Mouse (Mus musculus): ENCODE results near the gene Sptb. TPM values are rescaled to one million over a fixed set of nuclear protein-coding genes. Genes with fewer than 3 reads are reported as not detected.

Gene Sptb
- polyA plus RNA-seq, 1 experiment, result 29.1 TPM

DNA sequence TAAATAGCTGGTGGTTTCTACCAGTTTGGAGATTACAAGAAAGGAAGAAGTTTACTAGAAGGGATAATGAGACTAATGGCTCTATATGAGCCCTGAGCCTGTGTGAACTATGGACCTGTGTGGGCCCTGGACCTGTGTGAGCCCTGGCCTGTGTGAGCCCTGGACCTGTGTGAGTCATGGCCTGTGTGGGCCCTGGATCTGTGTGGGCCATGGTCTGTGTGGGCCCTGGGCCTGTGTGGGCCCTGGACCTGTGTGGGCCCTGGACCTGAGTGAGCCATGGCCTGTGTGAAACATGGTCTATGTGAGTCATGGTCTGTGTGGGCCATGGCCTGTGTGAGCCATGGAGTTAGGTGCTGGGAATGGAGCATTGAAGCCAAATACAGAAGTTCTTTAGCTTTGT is 28.4 kb downstream of the Sptb start:
- H3K4me3 ChIP-seq (ENCODE audit: insufficient read depth, low read depth, low read length), result no peak overlapping the region
- no peak overlapping the region for H3K27ac ChIP-seq (ENCODE audit: insufficient read depth, low read depth, low read length)
- no peak for TF ChIP-seq CTCF (IDR thresholded peaks at IDR 0.05; ENCODE audit: insufficient read depth, low read depth, low read length)
- no peak for TF ChIP-seq POLR2A (IDR thresholded peaks at IDR 0.05; ENCODE audit: insufficient read depth, low read depth, low read length)
- peaks cover 13% of the 10 kb centered on the region for H3K4me1 ChIP-seq (ENCODE audit: control insufficient read depth, insufficient read depth, low read length)

DNA sequence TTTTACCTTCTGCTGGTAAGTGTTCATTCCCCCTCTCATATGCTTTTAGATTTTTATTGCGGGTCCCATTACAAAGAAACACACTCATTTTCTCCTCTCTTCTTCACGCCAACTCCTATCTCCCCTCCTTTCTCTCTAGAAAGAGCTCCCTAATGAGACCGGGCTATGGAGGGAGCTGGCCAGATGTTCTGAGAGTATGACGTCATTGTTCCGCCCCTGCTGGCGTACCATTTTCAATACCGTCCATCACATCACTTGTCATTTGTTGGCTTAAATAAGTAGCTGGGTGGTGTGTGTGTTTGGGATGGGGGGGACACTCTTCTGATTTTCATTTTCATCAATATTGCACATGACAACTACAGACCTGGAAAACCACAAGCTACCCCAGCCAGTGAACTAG is 33.3 kb downstream of the Sptb start:
- TF ChIP-seq POLR2A (IDR thresholded peaks at IDR 0.05; ENCODE audit: insufficient read depth, low read depth, low read length) (no peak), CTCF (IDR thresholded peaks at IDR 0.05; ENCODE audit: insufficient read depth, low read depth, low read length) (no peak)
- Histone ChIP-seq H3K4me1 (ENCODE audit: control insufficient read depth, insufficient read depth, low read length) (peaks cover 12% of the 10 kb centered on the region), H3K4me3 (ENCODE audit: insufficient read depth, low read depth, low read length) (no peak overlapping the region), H3K27ac (ENCODE audit: insufficient read depth, low read depth, low read length) (peak overlapping the region; percentile 89; the same call in 1 of the 2 replicates)
- 26% methylated on average over 7 of the region's 7 CpGs for WGBS

DNA sequence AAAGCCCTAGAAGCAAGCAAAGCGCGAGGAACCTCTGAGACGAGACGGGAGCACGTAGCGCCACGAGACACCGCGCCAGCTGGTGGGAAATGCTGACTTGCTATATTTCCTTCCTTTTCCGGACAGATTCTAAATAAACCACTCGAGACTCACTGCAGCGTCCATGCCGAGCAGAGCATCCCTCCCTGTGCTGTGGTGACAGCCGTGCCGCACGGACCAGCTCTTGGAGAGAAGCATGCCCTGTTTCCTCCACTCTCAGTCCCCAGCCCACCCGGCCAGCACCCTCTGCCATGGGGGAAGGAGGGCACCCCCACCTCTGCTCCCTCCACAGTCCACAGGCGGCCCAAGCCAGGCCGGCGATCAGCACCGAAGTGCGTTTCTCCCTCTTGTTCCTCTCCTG is 33.9 kb downstream of the Sptb start:
- WGBS, result 70% methylated on average over 22 of the region's 22 CpGs
- TF ChIP-seq CTCF (IDR thresholded peaks at IDR 0.05; ENCODE audit: insufficient read depth, low read depth, low read length), result no peak
- Histone ChIP-seq H3K27ac (ENCODE audit: insufficient read depth, low read depth, low read length) (peak overlapping the region; percentile 89), H3K4me1 (ENCODE audit: control insufficient read depth, insufficient read depth, low read length) (peaks cover 12% of the 10 kb centered on the region), H3K4me3 (ENCODE audit: insufficient read depth, low read depth, low read length) (peak overlapping the region; percentile 25)

DNA sequence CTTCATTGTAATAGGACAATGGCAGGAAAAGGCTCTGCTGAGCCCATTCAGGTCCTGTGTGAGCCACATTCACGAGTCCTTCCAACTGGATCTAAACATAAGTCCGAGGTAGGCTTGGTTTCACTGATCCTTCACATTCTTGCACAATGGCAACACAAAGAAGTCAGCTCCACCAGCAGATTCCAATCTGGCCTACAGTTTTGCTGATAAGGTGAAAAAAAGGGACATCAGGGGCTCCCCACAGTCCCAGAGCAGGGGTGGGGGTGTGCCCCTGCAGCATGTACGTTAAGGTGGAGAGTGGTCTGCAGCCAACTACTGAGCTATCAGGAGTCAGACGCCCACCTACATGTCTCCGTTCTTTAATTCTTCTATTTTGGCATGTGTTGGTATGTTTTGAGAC is 35.0 kb downstream of the Sptb start:
- H3K4me3 ChIP-seq (ENCODE audit: insufficient read depth, low read depth, low read length), result no peak overlapping the region

DNA sequence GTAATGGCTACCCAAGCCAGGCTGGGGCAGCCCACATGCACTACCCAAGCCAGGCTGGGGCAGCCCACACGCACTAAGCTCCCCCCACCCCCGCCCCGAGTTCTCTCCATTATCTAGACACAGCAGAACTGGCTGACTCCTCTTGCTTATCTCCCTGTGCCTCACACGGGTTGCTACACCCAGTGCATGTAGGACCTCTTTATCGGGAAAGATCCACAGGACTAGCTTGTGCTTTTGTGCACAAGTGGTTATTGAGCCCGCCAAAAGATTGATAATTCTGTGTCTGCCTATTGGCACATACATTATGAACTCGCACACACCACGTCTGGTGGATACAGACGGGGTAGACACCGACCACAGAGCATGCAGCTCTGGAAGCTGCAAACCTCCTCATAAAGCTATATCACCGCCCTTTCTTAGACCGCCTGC is 36.5 kb downstream of the Sptb start:
- Histone ChIP-seq H3K4me1 (ENCODE audit: control insufficient read depth, insufficient read depth, low read length) (peaks cover 14% of the 10 kb centered on the region), H3K4me3 (ENCODE audit: insufficient read depth, low read depth, low read length) (no peak overlapping the region), H3K27ac (ENCODE audit: insufficient read depth, low read depth, low read length) (no peak overlapping the region)
- 88% methylated on average over 12 of the region's 12 CpGs for WGBS
- no peak for TF ChIP-seq POLR2A (IDR thresholded peaks at IDR 0.05; ENCODE audit: insufficient read depth, low read depth, low read length)
- TF ChIP-seq CTCF (IDR thresholded peaks at IDR 0.05; ENCODE audit: insufficient read depth, low read depth, low read length), result no peak

More for the DNA sequence above, 35.0 kb downstream of the Sptb start:
- WGBS, result 74% methylated on average over 5 of the region's 5 CpGs
- TF ChIP-seq CTCF (IDR thresholded peaks at IDR 0.05; ENCODE audit: insufficient read depth, low read depth, low read length), result no peak
- TF ChIP-seq POLR2A (IDR thresholded peaks at IDR 0.05; ENCODE audit: insufficient read depth, low read depth, low read length), result no peak
- Histone ChIP-seq H3K27ac (ENCODE audit: insufficient read depth, low read depth, low read length) (no peak overlapping the region), H3K4me1 (ENCODE audit: control insufficient read depth, insufficient read depth, low read length) (peaks cover 9% of the 10 kb centered on the region)

DNA sequence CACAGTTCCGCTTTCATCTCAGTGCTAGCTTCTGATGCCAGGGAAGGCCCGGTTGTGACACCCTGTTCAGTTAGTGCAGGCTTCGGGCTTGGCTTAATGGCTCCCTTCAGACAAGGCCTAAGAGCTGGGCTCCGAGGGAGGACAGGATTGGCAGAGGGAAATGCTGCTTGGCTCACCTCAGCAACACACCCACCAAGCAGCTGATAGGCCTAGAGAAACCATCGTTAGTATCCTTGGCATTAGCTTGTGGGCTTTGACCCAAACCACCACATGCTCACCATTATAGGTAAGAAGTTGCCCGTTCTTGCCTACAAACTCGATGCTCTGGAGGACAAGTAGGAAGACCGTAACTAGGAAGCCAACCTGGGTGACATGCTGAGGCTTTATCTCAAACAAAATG is 38.3 kb downstream of the Sptb start:
- 74% methylated on average over 8 of the region's 8 CpGs for WGBS
- TF ChIP-seq POLR2A (IDR thresholded peaks at IDR 0.05; ENCODE audit: insufficient read depth, low read depth, low read length), result no peak
- TF ChIP-seq CTCF (IDR thresholded peaks at IDR 0.05; ENCODE audit: insufficient read depth, low read depth, low read length), result no peak
- no peak overlapping the region for H3K4me3 ChIP-seq (ENCODE audit: insufficient read depth, low read depth, low read length)
- peaks cover 16% of the 10 kb centered on the region for H3K4me1 ChIP-seq (ENCODE audit: control insufficient read depth, insufficient read depth, low read length)
- no peak overlapping the region for H3K27ac ChIP-seq (ENCODE audit: insufficient read depth, low read depth, low read length)

DNA sequence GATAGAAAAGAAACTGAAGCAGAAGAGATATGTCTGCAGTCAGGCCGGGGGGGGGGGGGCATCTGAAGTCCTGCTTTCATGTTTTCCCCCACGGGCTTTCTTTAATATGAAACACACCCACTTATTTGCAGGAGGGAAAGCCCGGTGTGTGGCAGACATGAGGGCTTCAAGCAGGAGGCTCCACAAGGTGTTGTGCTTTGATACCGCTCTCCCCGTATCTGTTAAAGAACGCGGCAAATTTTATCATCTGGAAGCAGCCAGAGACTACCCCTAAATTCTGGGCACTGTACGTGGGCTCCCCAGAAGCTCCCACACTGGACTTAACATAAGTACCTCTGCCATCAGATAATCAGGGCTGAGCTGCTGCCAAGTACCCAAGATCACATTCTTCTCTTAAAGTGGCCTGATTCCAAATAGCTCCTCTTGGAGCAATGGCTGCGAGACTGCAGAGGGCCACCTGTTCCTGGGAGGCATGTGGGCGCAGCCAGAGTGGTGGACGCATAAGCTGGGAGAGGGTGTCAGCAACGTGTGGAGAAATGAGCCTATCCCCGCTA is 39.7 kb downstream of the Sptb start:
- Histone ChIP-seq H3K4me3 (ENCODE audit: insufficient read depth, low read depth, low read length) (no peak overlapping the region), H3K27ac (ENCODE audit: insufficient read depth, low read depth, low read length) (no peak overlapping the region), H3K4me1 (ENCODE audit: control insufficient read depth, insufficient read depth, low read length) (peaks cover 9% of the 10 kb centered on the region)
- WGBS, result 81% methylated on average over 13 of the region's 13 CpGs
- TF ChIP-seq POLR2A (IDR thresholded peaks at IDR 0.05; ENCODE audit: insufficient read depth, low read depth, low read length) (no peak), CTCF (IDR thresholded peaks at IDR 0.05; ENCODE audit: insufficient read depth, low read depth, low read length) (no peak)

DNA sequence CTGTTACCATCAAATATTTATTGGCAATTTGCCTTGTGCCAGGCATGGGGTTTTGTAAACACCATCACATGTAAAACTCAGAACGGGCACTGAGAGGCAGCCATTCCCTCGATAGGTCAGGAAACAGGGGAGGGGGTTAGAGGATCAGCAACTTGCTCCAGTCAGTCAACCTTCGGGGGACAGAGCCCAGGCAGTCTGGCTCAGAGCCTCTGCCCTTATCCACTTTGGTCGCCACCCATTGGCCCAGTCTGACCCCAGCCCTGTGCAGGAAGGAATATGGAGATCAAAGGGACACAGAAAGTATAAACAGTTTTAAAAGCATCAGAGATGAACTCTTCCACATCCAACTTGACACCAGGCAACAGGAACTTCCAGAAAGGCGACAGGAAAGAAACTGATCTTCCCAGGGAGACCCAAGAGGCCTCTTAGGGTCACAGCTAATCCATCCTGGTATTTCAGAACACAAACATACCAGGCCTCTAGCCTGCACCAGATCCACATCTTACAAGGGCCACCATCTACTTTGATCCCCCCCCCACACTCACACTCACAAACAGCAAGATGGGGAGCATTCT is 40.3 kb downstream of the Sptb start:
- WGBS, result 81% methylated on average over 5 of the region's 5 CpGs
- TF ChIP-seq CTCF (IDR thresholded peaks at IDR 0.05; ENCODE audit: insufficient read depth, low read depth, low read length), result no peak
- TF ChIP-seq POLR2A (IDR thresholded peaks at IDR 0.05; ENCODE audit: insufficient read depth, low read depth, low read length), result no peak
- H3K27ac ChIP-seq (ENCODE audit: insufficient read depth, low read depth, low read length), result no peak overlapping the region
- H3K4me1 ChIP-seq (ENCODE audit: control insufficient read depth, insufficient read depth, low read length), result peaks cover 9% of the 10 kb centered on the region
- H3K4me3 ChIP-seq (ENCODE audit: insufficient read depth, low read depth, low read length), result no peak overlapping the region

DNA sequence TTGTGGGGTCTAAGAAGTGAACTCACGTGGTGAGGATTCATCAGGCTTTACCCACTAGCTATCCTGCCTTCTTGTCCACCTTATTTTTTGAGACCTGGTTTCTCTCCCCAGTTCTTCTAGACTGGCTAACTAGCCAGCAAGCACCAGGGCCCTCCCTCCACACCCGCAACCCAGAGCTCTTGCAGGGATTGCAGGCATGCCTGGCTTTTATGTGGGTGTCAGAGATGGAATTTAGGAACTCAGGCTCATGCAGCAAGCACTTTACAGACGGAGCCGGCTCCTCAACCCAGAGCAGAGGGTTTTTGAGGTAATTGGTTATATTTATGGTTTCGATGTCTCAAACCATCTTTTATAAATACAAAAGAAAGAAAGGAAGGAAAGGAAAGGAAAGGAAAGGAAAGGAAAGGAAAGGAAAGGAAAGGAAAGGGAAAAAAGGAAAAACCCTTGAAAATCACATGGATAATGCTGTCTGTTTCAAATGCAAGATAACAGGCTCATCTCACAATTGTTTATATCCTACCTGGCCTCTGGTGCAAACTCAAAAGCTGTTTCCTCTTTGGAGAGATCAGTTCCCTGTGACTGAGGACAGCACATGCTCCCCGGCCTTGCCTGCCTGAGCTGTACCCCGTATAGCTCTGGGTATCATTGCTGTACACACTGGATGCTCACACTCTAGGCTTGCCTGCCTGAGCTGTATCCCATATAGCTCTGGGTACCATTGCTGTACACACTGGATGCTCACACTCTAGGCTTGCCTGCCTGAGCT is 41.5 kb downstream of the Sptb start:
- H3K27ac ChIP-seq (ENCODE audit: insufficient read depth, low read depth, low read length), result no peak overlapping the region
- no peak for TF ChIP-seq CTCF (IDR thresholded peaks at IDR 0.05; ENCODE audit: insufficient read depth, low read depth, low read length)
- no peak for TF ChIP-seq POLR2A (IDR thresholded peaks at IDR 0.05; ENCODE audit: insufficient read depth, low read depth, low read length)
- WGBS, result 69% methylated on average over 7 of the region's 7 CpGs
- no peak overlapping the region for H3K4me3 ChIP-seq (ENCODE audit: insufficient read depth, low read depth, low read length)
- peaks cover 9% of the 10 kb centered on the region for H3K4me1 ChIP-seq (ENCODE audit: control insufficient read depth, insufficient read depth, low read length)

All from olfactory bulb, adult 2 months (tissue).